Mouse (Mus musculus): Measurements from ENCODE around the gene Dmbx1.

Gene Dmbx1

GRCm38 (mm10) chr4:115943669-115944314 lies 4.1 kb upstream of the Dmbx1 start:
- in situ Hi-C loops (cut with MboI; ENCODE audit: unreplicated experiment in 2 of 2) = no loop called here

GRCm38 (mm10) chr4:115941242-115941820 lies 1.6 kb upstream of the Dmbx1 start:
- in situ Hi-C loops (cut with MboI; ENCODE audit: unreplicated experiment in 2 of 2) = no loop called here

- in situ Hi-C loops (cut with MboI; ENCODE audit: unreplicated experiment in 2 of 2) = no loop called here
Measured at GRCm38 (mm10) chr4:115940681-115941080, 955 bp upstream of the Dmbx1 start.

GRCm38 (mm10) chr4:115938276-115939160 lies 1.2 kb downstream of the Dmbx1 start:
- in situ Hi-C loops (cut with MboI; ENCODE audit: unreplicated experiment in 2 of 2) = no loop called here

- in situ Hi-C loops (cut with MboI; ENCODE audit: unreplicated experiment in 2 of 2) = no loop called here
Measured at GRCm38 (mm10) chr4:115937061-115937976, 2.4 kb downstream of the Dmbx1 start.

GRCm38 (mm10) chr4:115936646-115937045 lies 3.1 kb downstream of the Dmbx1 start:
- in situ Hi-C loops (cut with MboI; ENCODE audit: unreplicated experiment in 2 of 2) = no loop called here

- in situ Hi-C loops (cut with MboI; ENCODE audit: unreplicated experiment in 2 of 2) = no loop called here
Measured at GRCm38 (mm10) chr4:115935835-115936581, 3.7 kb downstream of the Dmbx1 start.

- in situ Hi-C loops (cut with MboI; ENCODE audit: unreplicated experiment in 2 of 2) = no loop called here
Measured at GRCm38 (mm10) chr4:115931556-115932088, 8.1 kb downstream of the Dmbx1 start.

GRCm38 (mm10) chr4:115927637-115928036 lies 12.1 kb downstream of the Dmbx1 start:
- in situ Hi-C loops (cut with MboI; ENCODE audit: unreplicated experiment in 2 of 2) = no loop called here

- in situ Hi-C loops (cut with MboI; ENCODE audit: unreplicated experiment in 2 of 2) = no loop called here
Measured at GRCm38 (mm10) chr4:115923262-115923880, 16.4 kb downstream of the Dmbx1 start.

GRCm38 (mm10) chr4:115922688-115923087 lies 17.0 kb downstream of the Dmbx1 start:
- in situ Hi-C loops (cut with MboI; ENCODE audit: unreplicated experiment in 2 of 2) = no loop called here

- in situ Hi-C loops (cut with MboI; ENCODE audit: unreplicated experiment in 2 of 2) = no loop called here
Measured at GRCm38 (mm10) chr4:115919911-115920310, 19.8 kb downstream of the Dmbx1 start.

GRCm38 (mm10) chr4:115911586-115911985 lies 28.1 kb downstream of the Dmbx1 start:
- in situ Hi-C loops (cut with MboI; ENCODE audit: unreplicated experiment in 2 of 2) = no loop called here

GRCm38 (mm10) chr4:115908641-115909040 lies 31.1 kb downstream of the Dmbx1 start:
- in situ Hi-C loops (cut with MboI; ENCODE audit: unreplicated experiment in 2 of 2) = loop anchor here in 1 of 2 experiments (10.0 kb wide), 2 partner anchors 136 to 166 kb away; partner anchors contain the start of genes Lrrc41 and Uqcrh

- in situ Hi-C loops (cut with MboI; ENCODE audit: unreplicated experiment in 2 of 2) = loop anchor here in 1 of 2 experiments (10.0 kb wide), 2 partner anchors 137 to 167 kb away; partner anchors contain the start of genes Lrrc41 and Uqcrh
Measured at GRCm38 (mm10) chr4:115907994-115908393, 31.7 kb downstream of the Dmbx1 start.

GRCm38 (mm10) chr4:115906791-115907190 lies 32.9 kb downstream of the Dmbx1 start:
- in situ Hi-C loops (cut with MboI; ENCODE audit: unreplicated experiment in 2 of 2) = loop anchor here in 1 of 2 experiments (10.0 kb wide), 2 partner anchors 138 to 168 kb away; partner anchors contain the start of genes Lrrc41 and Uqcrh

GRCm38 (mm10) chr4:115905701-115906100 lies 34.0 kb downstream of the Dmbx1 start:
- in situ Hi-C loops (cut with MboI; ENCODE audit: unreplicated experiment in 2 of 2) = loop anchor here in 1 of 2 experiments (10.0 kb wide), 2 partner anchors 139 to 169 kb away; partner anchors contain the start of genes Lrrc41 and Uqcrh

GRCm38 (mm10) chr4:115904375-115904774 lies 35.4 kb downstream of the Dmbx1 start:
- in situ Hi-C loops (cut with MboI; ENCODE audit: unreplicated experiment in 2 of 2) = loop anchor here (5.0 to 10.0 kb wide), 3 partner anchors 78 to 170 kb away; partner anchors contain the start of genes Lrrc41 (in 1 of the 2) and Uqcrh (in 1 of the 2)
